Mouse (Mus musculus) heart, postnatal 0 days (tissue): ENCODE results near the gene Kcnq1. TPM values are rescaled to one million over a fixed set of nuclear protein-coding genes. Genes with fewer than 3 reads are reported as not detected.

Source experiments
- ATAC-seq: fragments of 200-750 bp; cut with Nextera tagmentation; 2 replicates; pipeline ENCODE4 v1.8.0; 2017; ENCODE audit warnings: low read depth, moderate number of reproducible peaks, moderate library complexity; ENCODE audit not compliant: insufficient read depth
- DNase-seq: peaks from one replicate; pipeline ENCODE4 v3.0.0-alpha.2; 2016; ENCODE audit warnings: low spot score
- H3K27ac ChIP-seq: fragments of 300-500 bp; sonication (generic); 2 replicates; pipeline ENCODE4 v1.5.1; 2014; ENCODE audit warnings: low read depth, mild to moderate bottlenecking
- H3K27me3 ChIP-seq: fragments of 300-500 bp; sonication (generic); 2 replicates; pipeline ENCODE4 v1.6.1; 2014; ENCODE audit warnings: low read length, mixed read lengths; ENCODE audit not compliant: control insufficient read depth, insufficient read depth
- H3K36me3 ChIP-seq: fragments of 300-500 bp; sonication (generic); replicated peaks from 2 replicates; pipeline ENCODE4 v1.6.1; 2014; ENCODE audit warnings: low read length, mixed read lengths; ENCODE audit not compliant: control insufficient read depth, insufficient read depth
- H3K4me1 ChIP-seq: fragments of 300-500 bp; sonication (generic); 2 replicates; pipeline ENCODE4 v1.6.1; 2014; ENCODE audit warnings: antibody characterized with exemption; ENCODE audit not compliant: control insufficient read depth, insufficient read depth
- H3K4me2 ChIP-seq: fragments of 300-500 bp; sonication (generic); 2 replicates; pipeline ENCODE4 v1.6.1; 2014; ENCODE audit warnings: low read depth, mild to moderate bottlenecking, low read length, moderate library complexity
- H3K4me3 ChIP-seq: fragments of 300-500 bp; sonication (generic); 2 replicates; pipeline ENCODE4 v1.5.1; 2014; ENCODE audit warnings: low read depth, low read length
- H3K9ac ChIP-seq: fragments of 300-500 bp; sonication (generic); replicated peaks from 2 replicates; pipeline ENCODE4 v1.6.1; 2014; ENCODE audit warnings: low read depth, low read length, mixed read lengths
- H3K9me3 ChIP-seq: fragments of 300-500 bp; sonication (generic); replicated peaks from 2 replicates; pipeline ENCODE4 v1.6.1; 2016; ENCODE audit warnings: low read length; ENCODE audit not compliant: control insufficient read depth
- CTCF ChIP-seq: IDR thresholded peaks from 2 replicates; pipeline ENCODE4 v1.5.1; 2016; ENCODE audit warnings: antibody characterized with exemption, control low read depth, low read depth
- EP300 ChIP-seq: IDR thresholded peaks from 2 replicates; pipeline ENCODE4 v1.6.1; 2016; ENCODE audit warnings: antibody characterized with exemption, low read depth
- WGBS: fragments of 180-500 bp; shearing (Covaris S2); extraction: QIAGEN DNeasy Blood & Tissue Kit; methylation state at CpG from one replicate; pipeline ENCODE4 v1.1.7; 2014; 5-methylcytosine and 5-hydroxymethylcytosine counted together
- polyA plus RNA-seq: library from polyadenylated mRNA; unstranded; fragments of >200 nt; fragmentation: Nextera tagmentation; extraction: Ambion mirVana; gene quantifications from 2 replicates; pipeline ENCODE4 v1.2.1, GENCODE M21; 2015
- total RNA-seq: library from RNA; depleted of rRNA; stranded (reverse); fragments of >200 nt; gene quantifications from 2 replicates; pipeline ENCODE4 v1.2.3, GENCODE M21; 2014; ENCODE audit warnings: low replicate concordance

Gene Kcnq1
- total and polyA plus RNA-seq, 2 experiments from 2014 or later, result 37.2 to 75.9 TPM

- Histone ChIP-seq H3K9me3 (no peaks in the 10 kb centered on the region), H3K27ac (no peak overlapping the region), H3K4me3 (no peak overlapping the region), H3K4me1 (peaks cover 7% of the 10 kb centered on the region), H3K9ac (no peak overlapping the region), H3K36me3 (0 out of 2 replicates have a peak, but pooled peaks cover 8% of the 10 kb centered on the region), H3K4me2 (no peak overlapping the region), H3K27me3 (no peaks in the 10 kb centered on the region)
- 64% methylated on average over 6 of the region's 6 CpGs for WGBS
- DNase-seq, result no peak
- TF ChIP-seq CTCF (no peak), EP300 (no peak)
- no peak for ATAC-seq
Measured at GRCm38 (mm10) chr7:143400599-143400998, 294.4 kb downstream of the Kcnq1 start.

DNA sequence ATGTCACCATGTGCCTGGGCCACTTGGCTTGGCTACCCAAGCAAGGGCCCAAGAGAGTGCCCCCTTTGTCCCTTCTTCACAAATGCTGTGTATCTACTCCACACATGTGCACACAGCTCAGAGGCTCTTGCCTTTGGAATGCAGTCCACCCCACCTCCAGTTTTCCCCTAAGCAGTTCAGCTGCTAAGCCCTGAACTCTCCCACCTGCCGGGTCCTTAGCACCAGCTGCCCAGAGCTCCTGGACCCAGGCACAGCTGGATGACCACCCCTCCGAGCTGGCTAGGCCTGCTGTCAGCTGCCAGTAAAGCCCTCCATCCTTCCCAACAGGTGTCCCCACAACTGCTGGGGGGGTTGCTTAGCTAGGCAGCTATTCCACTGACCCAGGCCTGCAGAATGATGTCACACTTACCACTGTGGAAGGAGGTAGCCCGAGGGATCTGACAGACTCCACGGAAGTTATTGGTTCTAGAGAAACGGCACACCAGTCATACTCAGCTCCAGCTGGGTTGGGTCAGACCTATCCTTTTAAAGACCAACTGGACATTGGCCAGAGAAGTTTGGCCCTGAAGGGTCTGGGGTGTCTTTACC, 295.4 kb downstream of the Kcnq1 start:
- Histone ChIP-seq H3K4me1 (no peaks in the 10 kb centered on the region), H3K9ac (no peak overlapping the region), H3K4me2 (no peak overlapping the region), H3K27ac (no peak overlapping the region), H3K36me3 (0 out of 2 replicates have a peak, but pooled peaks cover 8% of the 10 kb centered on the region), H3K27me3 (no peaks in the 10 kb centered on the region), H3K9me3 (no peaks in the 10 kb centered on the region), H3K4me3 (no peak overlapping the region)
- ATAC-seq (no peak), DNase-seq (no peak)
- WGBS, result 80% methylated on average over 5 of the region's 5 CpGs
- no peak for TF ChIP-seq CTCF
- TF ChIP-seq EP300, result no peak

DNA sequence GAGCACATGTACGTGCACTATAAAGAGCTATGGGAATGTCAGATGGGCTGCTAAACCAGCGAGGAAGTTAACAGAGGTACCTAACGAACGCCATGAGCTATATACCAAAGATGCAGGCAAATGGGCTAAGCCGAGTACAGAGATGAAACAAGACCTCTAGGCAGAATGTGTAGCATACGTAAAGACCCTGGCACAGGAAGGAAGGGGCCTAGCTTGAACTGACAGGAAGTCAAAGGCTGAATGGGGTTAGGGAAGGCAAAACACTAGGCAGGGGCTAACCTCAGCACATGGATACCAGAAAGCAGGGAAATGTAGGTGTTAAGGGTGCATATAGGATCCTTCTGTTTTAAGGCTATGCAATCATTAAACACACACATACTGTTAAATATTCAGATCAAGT, 298.1 kb downstream of the Kcnq1 start:
- H3K9me3 ChIP-seq, result no peaks in the 10 kb centered on the region
- H3K27me3 ChIP-seq, result no peaks in the 10 kb centered on the region
- 0 out of 2 replicates have a peak, but pooled peaks cover 8% of the 10 kb centered on the region for H3K36me3 ChIP-seq
- DNase-seq, result no peak
- H3K9ac ChIP-seq, result no peak overlapping the region
- no peak overlapping the region for H3K4me3 ChIP-seq
- H3K27ac ChIP-seq, result no peak overlapping the region
- no peak overlapping the region for H3K4me2 ChIP-seq
- H3K4me1 ChIP-seq, result peaks cover 12% of the 10 kb centered on the region; the same call in 1 of the 2 replicates
- ATAC-seq, result no peak
- 78% methylated on average over 6 of the region's 6 CpGs for WGBS
- TF ChIP-seq CTCF (no peak), EP300 (no peak)

DNA sequence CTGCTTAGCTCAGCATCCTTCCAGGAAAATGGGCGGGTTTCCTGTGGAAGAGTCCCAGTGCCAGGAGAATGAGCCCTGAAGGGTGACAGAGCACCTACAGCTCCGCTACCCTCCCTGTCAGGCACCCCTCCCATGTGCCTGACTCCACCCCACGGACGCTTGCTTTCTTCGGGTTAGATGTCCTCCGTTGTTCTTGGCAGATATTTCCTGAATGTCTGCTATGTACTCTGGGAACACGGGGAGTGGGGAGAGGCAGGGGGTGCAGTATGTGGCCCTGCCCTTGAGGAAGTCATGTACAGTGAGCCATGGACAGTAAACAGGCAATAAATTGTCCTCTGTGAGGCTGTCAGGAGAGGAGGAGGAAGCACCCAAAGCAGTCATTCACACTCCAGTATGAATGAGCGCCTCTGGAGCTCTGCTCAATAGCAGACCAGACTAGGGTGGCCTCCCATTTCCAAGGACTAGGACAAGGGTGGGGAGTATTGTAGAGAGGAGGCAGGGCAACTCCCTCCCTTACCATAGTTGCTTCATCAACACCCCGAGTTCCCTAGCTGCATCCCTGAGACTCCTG, 301.9 kb downstream of the Kcnq1 start:
- peak; percentile 50 for DNase-seq
- Histone ChIP-seq H3K4me1 (peaks cover 17% of the 10 kb centered on the region; the same call in 1 of the 2 replicates), H3K27me3 (no peaks in the 10 kb centered on the region), H3K27ac (peak overlapping the region; percentile 44), H3K4me3 (no peak overlapping the region), H3K9ac (no peak overlapping the region), H3K36me3 (no peaks in the 10 kb centered on the region), H3K4me2 (no peak overlapping the region), H3K9me3 (no peaks in the 10 kb centered on the region)
- 34% methylated on average over 9 of the region's 9 CpGs for WGBS
- TF ChIP-seq CTCF, result no peak
- no peak for TF ChIP-seq EP300
- peak; percentile 63 for ATAC-seq

DNA sequence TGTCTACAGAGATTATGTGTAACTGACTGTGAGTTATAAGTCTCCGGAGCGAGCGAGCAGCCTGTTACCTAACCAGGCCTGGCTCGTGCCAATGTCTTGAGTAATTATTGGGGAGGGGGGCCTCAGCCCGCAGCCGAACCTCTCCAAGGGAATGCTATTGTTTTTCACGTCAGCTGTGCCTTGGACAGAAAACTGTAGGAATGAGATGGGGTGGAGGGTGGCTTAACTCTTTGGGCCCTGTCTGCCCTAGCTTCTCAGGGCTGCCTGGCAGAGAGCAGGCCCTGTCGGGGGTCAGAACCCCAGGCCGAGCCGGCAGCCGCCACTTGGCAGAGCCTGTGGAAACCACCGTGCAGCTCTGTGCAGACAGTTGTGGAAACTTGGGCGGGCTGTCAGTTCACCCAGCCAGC, 302.5 kb downstream of the Kcnq1 start:
- H3K9ac ChIP-seq, result no peak overlapping the region
- H3K9me3 ChIP-seq, result no peaks in the 10 kb centered on the region
- H3K27me3 ChIP-seq, result no peaks in the 10 kb centered on the region
- H3K36me3 ChIP-seq, result no peaks in the 10 kb centered on the region
- peaks cover 17% of the 10 kb centered on the region; the same call in 1 of the 2 replicates for H3K4me1 ChIP-seq
- 64% methylated on average over 13 of the region's 13 CpGs for WGBS
- H3K4me3 ChIP-seq, result no peak overlapping the region
- DNase-seq (no peak), ATAC-seq (peak; percentile 39; the same call in 1 of the 2 replicates)
- H3K4me2 ChIP-seq, result no peak overlapping the region
- H3K27ac ChIP-seq, result peak overlapping the region; percentile 44
- no peak for TF ChIP-seq EP300
- TF ChIP-seq CTCF, result no peak

GRCm38 (mm10) chr7:143412606-143413005, 306.4 kb downstream of the Kcnq1 start:
- H3K4me2 ChIP-seq, result no peak overlapping the region
- H3K4me3 ChIP-seq, result no peak overlapping the region
- DNase-seq (no peak), ATAC-seq (no peak)
- H3K9me3 ChIP-seq, result no peaks in the 10 kb centered on the region
- H3K27ac ChIP-seq, result no peak overlapping the region
- TF ChIP-seq EP300, result no peak
- no peak for TF ChIP-seq CTCF
- H3K36me3 ChIP-seq, result no peaks in the 10 kb centered on the region
- WGBS, result 63% methylated on average over 6 of the region's 6 CpGs
- peaks cover 14% of the 10 kb centered on the region; the same call in 1 of the 2 replicates for H3K4me1 ChIP-seq
- no peak overlapping the region for H3K9ac ChIP-seq
- no peaks in the 10 kb centered on the region for H3K27me3 ChIP-seq
